Mouse (Mus musculus): ENCODE measurements at regions not wholly inside any gene's neighbourhood (a gene's known extent, or its start where the extent isn't known, plus 50 kb on each side); places are given as distances from the start of the nearest gene placed in this dataset.

DNA sequence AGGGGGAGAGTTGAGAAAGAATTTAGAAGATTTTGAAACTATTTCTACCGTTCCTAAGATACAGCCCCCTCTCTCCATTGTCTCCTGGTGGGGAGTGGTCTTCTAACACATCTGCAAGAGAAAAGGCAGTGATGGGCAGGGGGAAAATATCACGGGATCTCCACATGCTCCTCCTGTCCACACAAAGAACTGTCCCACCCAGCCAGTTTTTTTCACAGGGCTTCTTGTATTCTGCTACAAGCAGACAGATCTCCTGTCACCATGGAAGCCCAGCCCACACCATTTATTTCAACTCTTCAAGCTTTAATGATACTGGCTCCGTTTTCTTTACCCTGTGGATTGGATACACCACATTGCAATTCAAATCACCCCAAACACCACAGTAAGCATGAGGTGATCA is 113.5 kb upstream of the Ntm start:
- no peak for TF ChIP-seq CTCF (IDR thresholded peaks at IDR 0.05)
- no peak for TF ChIP-seq POLR2A (IDR thresholded peaks at IDR 0.05; ENCODE audit: insufficient read depth, low read depth, low read length)
- TF ChIP-seq EP300 (IDR thresholded peaks at IDR 0.05; ENCODE audit: insufficient read depth, low read depth, low read length) = no peak

Measured in heart, adult 2 months (tissue).